Mouse (Mus musculus): ENCODE measurements around the gene Akr1c14. TPM values are rescaled to one million over a fixed set of nuclear protein-coding genes. Genes with fewer than 3 reads are reported as not detected.
A peak's percentile ranks its signal among the peaks of the same experiment; 100 is the strongest.
"Not testable (repeated sequence)": the region's sequence is repeated elsewhere in the genome, so short reads cannot be mapped to it uniquely, and the experiment has no call there.

Akr1c14 gene
- polyA plus RNA-seq, 1 experiment from 2014 or later, result 1.9 TPM

GRCm38 (mm10) chr13:4049655-4050054 lies 844 bp downstream of the Akr1c14 start:
- no peak overlapping the region for H3K9ac ChIP-seq (ENCODE audit: low read depth, low read length)
- no peaks in the 10 kb centered on the region for H3K36me3 ChIP-seq (ENCODE audit: control insufficient read depth, insufficient read depth, low read length)
- no peak overlapping the region for H3K4me3 ChIP-seq (ENCODE audit: low read length)
- no peak overlapping the region for H3K4me2 ChIP-seq (replicated peaks; ENCODE audit: low read depth, low read length)
- no peak overlapping the region for H3K27ac ChIP-seq (ENCODE audit: low read depth, low read length)
- H3K9me3 ChIP-seq (ENCODE audit: control insufficient read depth, low read length), result no peaks in the 10 kb centered on the region
- no peaks in the 10 kb centered on the region for H3K4me1 ChIP-seq (ENCODE audit: control insufficient read depth, insufficient read depth, low read length)
- no peaks in the 10 kb centered on the region for H3K27me3 ChIP-seq (ENCODE audit: control insufficient read depth, insufficient read depth, low read length)
- no peak for ATAC-seq (ENCODE audit: low FRiP score, low TSS enrichment)

- H3K4me1 ChIP-seq (ENCODE audit: control insufficient read depth, insufficient read depth, low read length), result no peaks in the 10 kb centered on the region
- 66% methylated on average over 3 of the region's 3 CpGs for WGBS
- H3K9me3 ChIP-seq (ENCODE audit: control insufficient read depth, low read length), result no peaks in the 10 kb centered on the region
- no peak overlapping the region for H3K27ac ChIP-seq (ENCODE audit: low read depth, low read length)
- H3K36me3 ChIP-seq (ENCODE audit: control insufficient read depth, insufficient read depth, low read length), result no peaks in the 10 kb centered on the region
- no peak overlapping the region for H3K4me2 ChIP-seq (replicated peaks; ENCODE audit: low read depth, low read length)
- H3K27me3 ChIP-seq (ENCODE audit: control insufficient read depth, insufficient read depth, low read length), result no peaks in the 10 kb centered on the region
- no peak overlapping the region for H3K9ac ChIP-seq (ENCODE audit: low read depth, low read length)
- no peak for ATAC-seq (ENCODE audit: low FRiP score, low TSS enrichment)
- no peak overlapping the region for H3K4me3 ChIP-seq (ENCODE audit: low read length)
Observed at GRCm38 (mm10) chr13:4055450-4055849, 6.6 kb downstream of the Akr1c14 start.

GRCm38 (mm10) chr13:4056211-4056610 lies 7.4 kb downstream of the Akr1c14 start:
- Histone ChIP-seq H3K9me3 (ENCODE audit: control insufficient read depth, low read length) (no peaks in the 10 kb centered on the region), H3K9ac (ENCODE audit: low read depth, low read length) (no peak overlapping the region), H3K27ac (ENCODE audit: low read depth, low read length) (no peak overlapping the region), H3K4me1 (ENCODE audit: control insufficient read depth, insufficient read depth, low read length) (no peaks in the 10 kb centered on the region), H3K27me3 (ENCODE audit: control insufficient read depth, insufficient read depth, low read length) (no peaks in the 10 kb centered on the region), H3K36me3 (ENCODE audit: control insufficient read depth, insufficient read depth, low read length) (no peaks in the 10 kb centered on the region), H3K4me2 (replicated peaks; ENCODE audit: low read depth, low read length) (no peak overlapping the region), H3K4me3 (ENCODE audit: low read length) (no peak overlapping the region)
- 87% methylated on average over 2 of the region's 2 CpGs for WGBS
- ATAC-seq (ENCODE audit: low FRiP score, low TSS enrichment), result no peak

- H3K4me2 ChIP-seq (replicated peaks; ENCODE audit: low read depth, low read length); H3K27ac ChIP-seq (ENCODE audit: low read depth, low read length); ATAC-seq (ENCODE audit: low FRiP score, low TSS enrichment); H3K4me3 ChIP-seq (ENCODE audit: low read length); H3K27me3 ChIP-seq (ENCODE audit: control insufficient read depth, insufficient read depth, low read length); H3K9me3 ChIP-seq (ENCODE audit: control insufficient read depth, low read length); H3K36me3 ChIP-seq (ENCODE audit: control insufficient read depth, insufficient read depth, low read length); H3K9ac ChIP-seq (ENCODE audit: low read depth, low read length); H3K4me1 ChIP-seq (ENCODE audit: control insufficient read depth, insufficient read depth, low read length): not testable (repeated sequence)
- WGBS, result 98% methylated on average over 2 of the region's 2 CpGs
Observed at GRCm38 (mm10) chr13:4058239-4058638, 9.4 kb downstream of the Akr1c14 start.

GRCm38 (mm10) chr13:4059363-4059762 lies 10.6 kb downstream of the Akr1c14 start:
- H3K9me3 ChIP-seq (ENCODE audit: control insufficient read depth, low read length), result no peaks in the 10 kb centered on the region
- H3K27me3 ChIP-seq (ENCODE audit: control insufficient read depth, insufficient read depth, low read length), result no peaks in the 10 kb centered on the region
- H3K4me2 ChIP-seq (replicated peaks; ENCODE audit: low read depth, low read length), result peak overlapping the region; percentile 17; the same call in 1 of the 2 replicates
- no peak overlapping the region for H3K9ac ChIP-seq (ENCODE audit: low read depth, low read length)
- WGBS, result 38% methylated on average over 5 of the region's 5 CpGs
- peak overlapping the region; percentile 47; the same call in 1 of the 2 replicates for H3K27ac ChIP-seq (ENCODE audit: low read depth, low read length)
- no peaks in the 10 kb centered on the region for H3K36me3 ChIP-seq (ENCODE audit: control insufficient read depth, insufficient read depth, low read length)
- no peak overlapping the region for H3K4me3 ChIP-seq (ENCODE audit: low read length)
- ATAC-seq (ENCODE audit: low FRiP score, low TSS enrichment), result peak; percentile 66; the same call in 1 of the 2 replicates
- no peaks in the 10 kb centered on the region for H3K4me1 ChIP-seq (ENCODE audit: control insufficient read depth, insufficient read depth, low read length)

GRCm38 (mm10) chr13:4060214-4060730 lies 11.5 kb downstream of the Akr1c14 start:
- Histone ChIP-seq H3K36me3 (ENCODE audit: control insufficient read depth, insufficient read depth, low read length) (no peaks in the 10 kb centered on the region), H3K4me1 (ENCODE audit: control insufficient read depth, insufficient read depth, low read length) (no peaks in the 10 kb centered on the region), H3K9ac (ENCODE audit: low read depth, low read length) (no peak overlapping the region), H3K9me3 (ENCODE audit: control insufficient read depth, low read length) (no peaks in the 10 kb centered on the region), H3K4me3 (ENCODE audit: low read length) (no peak overlapping the region), H3K27me3 (ENCODE audit: control insufficient read depth, insufficient read depth, low read length) (no peaks in the 10 kb centered on the region), H3K27ac (ENCODE audit: low read depth, low read length) (no peak overlapping the region), H3K4me2 (replicated peaks; ENCODE audit: low read depth, low read length) (no peak overlapping the region)
- 60% methylated on average over 3 of the region's 3 CpGs for WGBS
- no peak for ATAC-seq (ENCODE audit: low FRiP score, low TSS enrichment)

GRCm38 (mm10) chr13:4076517-4077435 lies 28.0 kb downstream of the Akr1c14 start:
- H3K4me3 ChIP-seq (ENCODE audit: low read length), result no peak overlapping the region
- ATAC-seq (ENCODE audit: low FRiP score, low TSS enrichment), result no peak
- no peak overlapping the region for H3K4me2 ChIP-seq (replicated peaks; ENCODE audit: low read depth, low read length)
- H3K27ac ChIP-seq (ENCODE audit: low read depth, low read length), result no peak overlapping the region
- WGBS, result 90% methylated on average over 9 of the region's 9 CpGs
- H3K36me3 ChIP-seq (ENCODE audit: control insufficient read depth, insufficient read depth, low read length), result no peaks in the 10 kb centered on the region
- no peaks in the 10 kb centered on the region for H3K9me3 ChIP-seq (ENCODE audit: control insufficient read depth, low read length)
- H3K27me3 ChIP-seq (ENCODE audit: control insufficient read depth, insufficient read depth, low read length), result no peaks in the 10 kb centered on the region
- H3K9ac ChIP-seq (ENCODE audit: low read depth, low read length), result no peak overlapping the region
- H3K4me1 ChIP-seq (ENCODE audit: control insufficient read depth, insufficient read depth, low read length), result no peaks in the 10 kb centered on the region

- ATAC-seq (ENCODE audit: low FRiP score, low TSS enrichment), result no peak
- Histone ChIP-seq H3K36me3 (ENCODE audit: control insufficient read depth, insufficient read depth, low read length) (no peaks in the 10 kb centered on the region), H3K27ac (ENCODE audit: low read depth, low read length) (no peak overlapping the region), H3K9ac (ENCODE audit: low read depth, low read length) (no peak overlapping the region), H3K4me2 (replicated peaks; ENCODE audit: low read depth, low read length) (no peak overlapping the region), H3K27me3 (ENCODE audit: control insufficient read depth, insufficient read depth, low read length) (no peaks in the 10 kb centered on the region), H3K9me3 (ENCODE audit: control insufficient read depth, low read length) (no peaks in the 10 kb centered on the region), H3K4me3 (ENCODE audit: low read length) (no peak overlapping the region), H3K4me1 (ENCODE audit: control insufficient read depth, insufficient read depth, low read length) (no peaks in the 10 kb centered on the region)
Observed at GRCm38 (mm10) chr13:4079876-4080275, 31.1 kb downstream of the Akr1c14 start.

GRCm38 (mm10) chr13:4101691-4102090 lies 52.9 kb downstream of the Akr1c14 start:
- H3K4me3 ChIP-seq (ENCODE audit: low read length), result no peak overlapping the region
- no peak for ATAC-seq (ENCODE audit: low FRiP score, low TSS enrichment)
- H3K9me3 ChIP-seq (ENCODE audit: control insufficient read depth, low read length), result no peaks in the 10 kb centered on the region
- no peaks in the 10 kb centered on the region for H3K4me1 ChIP-seq (ENCODE audit: control insufficient read depth, insufficient read depth, low read length)
- H3K27ac ChIP-seq (ENCODE audit: low read depth, low read length), result no peak overlapping the region
- no peak overlapping the region for H3K9ac ChIP-seq (ENCODE audit: low read depth, low read length)
- H3K4me2 ChIP-seq (replicated peaks; ENCODE audit: low read depth, low read length), result no peak overlapping the region
- H3K36me3 ChIP-seq (ENCODE audit: control insufficient read depth, insufficient read depth, low read length), result no peaks in the 10 kb centered on the region
- H3K27me3 ChIP-seq (ENCODE audit: control insufficient read depth, insufficient read depth, low read length), result no peaks in the 10 kb centered on the region

Measured in kidney, embryonic 14.5 days (tissue).